Mouse (Mus musculus): ENCODE measurements around the gene Gdpgp1. TPM values are rescaled to one million over a fixed set of nuclear protein-coding genes. Genes with fewer than 3 reads are reported as not detected.

Gdpgp1 gene
- total and polyA plus RNA-seq, 2 experiments from 2014 or later = 2.8 to 5.9 TPM

DNA sequence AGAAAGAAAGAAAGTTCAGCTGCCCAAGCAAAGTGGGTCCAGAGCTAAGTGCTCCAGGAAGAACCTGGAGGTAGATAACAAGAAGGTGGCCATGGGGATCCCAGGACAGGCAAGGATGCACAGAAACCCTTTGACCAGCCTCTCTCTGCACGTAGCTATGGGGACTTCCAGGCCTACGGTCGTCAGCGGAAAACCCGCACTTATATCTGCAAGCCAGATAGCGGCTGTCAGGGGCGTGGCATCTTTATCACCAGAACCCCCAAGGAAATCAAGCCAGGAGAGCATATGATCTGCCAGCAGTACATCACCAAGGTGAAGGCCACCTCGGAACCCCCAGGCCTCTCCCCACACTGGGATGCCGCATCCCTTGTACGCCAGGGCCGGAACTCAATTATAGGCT, 20.2 kb downstream of the Gdpgp1 start:
- 89% methylated on average over 11 of the region's 11 CpGs for whole genome bisulfite sequencing
- Histone ChIP-seq H3K36me3 (ENCODE audit: insufficient read depth, low read length) (no peaks in the 10 kb centered on the region), H3K9me3 (ENCODE audit: low read length) (no peaks in the 10 kb centered on the region), H3K4me3 (ENCODE audit: low read depth, low read length) (no peak overlapping the region), H3K9ac (replicated peaks; ENCODE audit: low read length, poor library complexity, severe bottlenecking) (no peak overlapping the region), H3K27me3 (ENCODE audit: insufficient read depth, low read length) (peaks cover 20% of the 10 kb centered on the region), H3K27ac (ENCODE audit: low read depth, low read length) (no peak overlapping the region), H3K4me1 (ENCODE audit: insufficient read depth, low read length) (no peaks in the 10 kb centered on the region), H3K4me2 (ENCODE audit: low read depth, low read length, poor library complexity, severe bottlenecking) (no peak overlapping the region)
- no peak for TF ChIP-seq CTCF (IDR thresholded peaks at IDR 0.05)
- DNase-seq (ENCODE audit: low spot score) (no peak), ATAC-seq (ENCODE audit: low FRiP score) (no peak)

DNA sequence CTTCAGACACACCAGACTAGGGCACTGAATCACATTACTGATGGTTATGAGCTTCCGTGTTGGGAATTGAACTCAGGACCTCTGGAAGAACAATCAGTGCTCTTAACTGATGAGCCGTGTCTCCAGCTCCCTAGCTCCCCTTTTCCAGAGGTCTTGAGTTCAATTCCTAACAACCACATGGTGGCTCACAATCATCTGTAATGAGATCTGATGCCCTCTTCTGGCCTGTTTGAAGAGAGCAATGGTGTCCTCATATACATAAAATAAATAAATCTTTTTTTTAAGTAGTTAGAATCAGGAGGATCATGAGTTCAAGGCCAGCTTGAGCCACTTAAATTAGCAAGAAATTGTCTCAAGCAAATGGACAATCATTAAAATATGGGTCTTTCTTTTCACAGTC, 23.3 kb downstream of the Gdpgp1 start:
- 73% methylated on average over 2 of the region's 2 CpGs for WGBS
- Histone ChIP-seq H3K9me3 (ENCODE audit: low read length) (no peaks in the 10 kb centered on the region), H3K4me1 (ENCODE audit: insufficient read depth, low read length) (no peaks in the 10 kb centered on the region), H3K27me3 (ENCODE audit: insufficient read depth, low read length) (peaks cover 40% of the 10 kb centered on the region), H3K4me2 (ENCODE audit: low read depth, low read length, poor library complexity, severe bottlenecking) (no peak overlapping the region), H3K4me3 (ENCODE audit: low read depth, low read length) (no peak overlapping the region), H3K36me3 (ENCODE audit: insufficient read depth, low read length) (no peaks in the 10 kb centered on the region), H3K27ac (ENCODE audit: low read depth, low read length) (no peak overlapping the region), H3K9ac (replicated peaks; ENCODE audit: low read length, poor library complexity, severe bottlenecking) (no peak overlapping the region)
- TF ChIP-seq CTCF (IDR thresholded peaks at IDR 0.05) = peak; percentile 35
- DNase-seq (ENCODE audit: low spot score) (no peak), ATAC-seq (ENCODE audit: low FRiP score) (no peak)

DNA sequence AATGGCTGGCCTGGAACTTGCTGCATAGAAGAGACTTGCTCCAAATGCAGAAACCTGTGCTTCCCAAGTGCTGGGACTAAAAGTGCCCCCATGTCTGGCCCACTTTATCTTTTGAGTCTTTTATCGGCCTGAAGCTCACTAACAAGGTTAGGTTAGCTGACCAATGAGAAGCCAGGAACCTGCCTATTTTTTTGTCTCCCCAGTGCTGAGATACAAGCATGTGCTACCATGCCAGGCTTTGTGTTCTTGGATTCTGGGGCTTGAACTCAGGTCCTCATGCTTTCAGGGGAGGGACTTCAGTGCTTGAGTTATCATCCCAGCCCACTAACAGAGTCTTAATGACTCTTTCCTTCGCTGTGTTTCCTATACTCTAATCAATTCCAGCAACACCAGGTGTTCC, 25.0 kb downstream of the Gdpgp1 start:
- Histone ChIP-seq H3K9ac (replicated peaks; ENCODE audit: low read length, poor library complexity, severe bottlenecking) (no peak overlapping the region), H3K4me1 (ENCODE audit: insufficient read depth, low read length) (peaks cover 2% of the 10 kb centered on the region; the same call in 1 of the 2 replicates), H3K4me2 (ENCODE audit: low read depth, low read length, poor library complexity, severe bottlenecking) (no peak overlapping the region), H3K27ac (ENCODE audit: low read depth, low read length) (no peak overlapping the region), H3K4me3 (ENCODE audit: low read depth, low read length) (no peak overlapping the region), H3K27me3 (ENCODE audit: insufficient read depth, low read length) (peaks cover 40% of the 10 kb centered on the region), H3K36me3 (ENCODE audit: insufficient read depth, low read length) (no peaks in the 10 kb centered on the region), H3K9me3 (ENCODE audit: low read length) (no peaks in the 10 kb centered on the region)
- DNase-seq (ENCODE audit: low spot score) (no peak), ATAC-seq (ENCODE audit: low FRiP score) (no peak)
- TF ChIP-seq CTCF (IDR thresholded peaks at IDR 0.05) = no peak
- WGBS = 81% methylated on average over 2 of the region's 2 CpGs

DNA sequence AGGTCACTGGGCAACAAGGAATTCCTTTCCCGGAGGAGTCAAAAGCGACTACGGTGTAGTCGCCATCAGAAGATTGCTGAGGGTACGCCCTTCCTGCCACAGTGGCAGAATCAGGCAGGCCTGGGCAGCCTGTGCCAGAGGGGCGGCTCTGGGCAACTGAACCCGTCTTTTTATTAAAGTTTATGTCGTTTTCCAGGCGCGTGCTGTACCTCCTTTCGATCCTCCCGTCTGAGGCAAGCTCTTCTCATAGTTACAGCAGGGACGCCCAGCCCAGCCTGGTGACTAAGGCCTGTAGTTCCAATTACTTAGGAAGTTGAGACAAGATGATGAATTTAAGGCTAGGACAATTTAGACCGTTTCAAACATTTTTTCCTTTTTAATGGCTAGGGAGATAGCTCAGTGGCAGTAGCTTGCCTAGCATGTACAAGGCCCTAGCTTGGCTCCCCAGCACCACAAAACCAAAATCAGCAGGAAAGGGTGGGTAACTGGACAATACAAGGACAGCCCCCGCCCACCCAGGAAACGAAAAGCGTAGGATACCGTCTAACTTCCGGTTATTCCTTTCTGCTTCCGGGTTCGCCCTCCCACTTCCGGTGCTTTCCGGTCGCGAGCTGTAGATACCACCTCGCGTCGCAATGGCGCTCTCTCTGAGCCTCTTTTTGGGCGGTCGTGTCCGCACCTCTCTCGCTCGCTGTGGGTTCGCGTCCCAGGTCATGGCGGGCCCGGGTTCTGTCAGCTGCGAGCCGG, 28.1 kb downstream of the Gdpgp1 start, which contains the start of gene Ngrn:
Gene Ngrn, plus strand, starts transcription at position 591 of the 747 bp plus-strand sequence.
- Histone ChIP-seq H3K36me3 (ENCODE audit: insufficient read depth, low read length) (peaks cover 10% of the 10 kb centered on the region; the same call in 1 of the 2 replicates), H3K4me1 (ENCODE audit: insufficient read depth, low read length) (peaks cover 2% of the 10 kb centered on the region; the same call in 1 of the 2 replicates), H3K9ac (replicated peaks; ENCODE audit: low read length, poor library complexity, severe bottlenecking) (peak within 1 kb of the TSS; percentile 92), H3K4me3 (ENCODE audit: low read depth, low read length) (peak within 1 kb of the TSS; percentile 82), H3K27ac (ENCODE audit: low read depth, low read length) (peak within 1 kb of the TSS; percentile 81), H3K27me3 (ENCODE audit: insufficient read depth, low read length) (peaks cover 28% of the 10 kb centered on the region), H3K4me2 (ENCODE audit: low read depth, low read length, poor library complexity, severe bottlenecking) (peak within 1 kb of the TSS; percentile 77), H3K9me3 (ENCODE audit: low read length) (no peaks in the 10 kb centered on the region)
- WGBS = 28% methylated on average over 39 of the region's 40 CpGs
- TF ChIP-seq CTCF (IDR thresholded peaks at IDR 0.05) = peak; percentile 56
- DNase-seq (ENCODE audit: low spot score) (peak; percentile 94), ATAC-seq (ENCODE audit: low FRiP score) (peak; percentile 91)

DNA sequence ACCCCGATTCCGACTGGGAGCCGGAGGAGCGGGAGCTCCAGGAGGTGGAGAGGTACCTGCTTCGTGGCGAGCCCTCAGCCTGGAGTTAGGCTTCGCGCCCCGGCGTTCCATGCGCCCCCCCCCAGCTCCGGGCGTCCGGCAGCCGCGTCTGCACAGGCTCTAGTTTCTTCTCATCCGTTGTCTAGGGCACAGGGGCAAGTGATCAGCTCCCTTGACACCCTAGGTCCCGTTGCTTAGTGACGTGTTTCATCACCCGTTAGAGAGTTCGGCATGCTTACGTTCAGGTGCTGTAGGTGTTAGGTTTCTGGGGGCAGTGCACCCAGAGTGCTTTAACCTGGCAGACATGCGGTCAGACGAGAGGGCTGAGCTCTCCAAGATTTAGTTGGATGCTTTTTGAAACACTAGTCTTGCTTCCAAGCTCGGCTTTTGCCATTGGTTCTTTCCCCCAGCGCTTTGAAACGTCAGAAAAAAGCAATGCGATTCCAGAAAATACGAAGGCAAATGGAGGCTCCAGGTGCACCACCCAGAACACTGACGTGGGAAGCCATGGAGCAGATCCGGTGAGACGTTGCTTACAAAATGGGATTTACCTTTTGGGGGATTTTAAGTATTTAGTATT, 28.8 kb downstream of the Gdpgp1 start:
- H3K4me3 ChIP-seq (ENCODE audit: low read depth, low read length) = peak overlapping the region; percentile 82
- H3K27me3 ChIP-seq (ENCODE audit: insufficient read depth, low read length) = peaks cover 28% of the 10 kb centered on the region
- peak overlapping the region; percentile 92 for H3K9ac ChIP-seq (replicated peaks; ENCODE audit: low read length, poor library complexity, severe bottlenecking)
- WGBS = 1% methylated on average over 32 of the region's 32 CpGs
- no peak for TF ChIP-seq CTCF (IDR thresholded peaks at IDR 0.05)
- peak overlapping the region; percentile 81 for H3K27ac ChIP-seq (ENCODE audit: low read depth, low read length)
- peaks cover 2% of the 10 kb centered on the region; the same call in 1 of the 2 replicates for H3K4me1 ChIP-seq (ENCODE audit: insufficient read depth, low read length)
- no peaks in the 10 kb centered on the region for H3K9me3 ChIP-seq (ENCODE audit: low read length)
- peak overlapping the region; percentile 77 for H3K4me2 ChIP-seq (ENCODE audit: low read depth, low read length, poor library complexity, severe bottlenecking)
- peak; percentile 74 for ATAC-seq (ENCODE audit: low FRiP score)
- DNase-seq (ENCODE audit: low spot score) = peak; percentile 50
- H3K36me3 ChIP-seq (ENCODE audit: insufficient read depth, low read length) = peaks cover 15% of the 10 kb centered on the region; the same call in 1 of the 2 replicates

DNA sequence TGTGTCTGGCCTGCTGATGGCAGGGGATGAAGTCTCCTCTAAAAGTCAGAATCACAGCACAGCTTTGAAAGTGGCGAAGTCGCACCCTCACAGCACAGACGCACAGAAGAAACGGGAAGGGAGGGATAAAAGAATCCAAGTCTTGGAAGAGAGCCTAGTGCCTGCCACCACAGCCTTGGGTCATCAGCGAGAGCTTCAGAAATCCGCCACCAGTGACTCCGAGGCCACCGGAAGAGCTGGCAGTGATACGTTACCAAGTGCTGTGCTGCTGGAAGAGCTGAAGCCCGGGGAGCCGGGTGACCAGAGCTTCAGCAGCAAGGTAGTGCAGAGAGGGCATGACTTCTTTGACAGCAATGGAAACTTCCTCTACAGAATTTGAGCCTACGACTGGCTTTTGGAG, 31.9 kb downstream of the Gdpgp1 start:
- no peak overlapping the region for H3K9ac ChIP-seq (replicated peaks; ENCODE audit: low read length, poor library complexity, severe bottlenecking)
- no peak for TF ChIP-seq CTCF (IDR thresholded peaks at IDR 0.05)
- peaks cover 6% of the 10 kb centered on the region; the same call in 1 of the 2 replicates for H3K4me1 ChIP-seq (ENCODE audit: insufficient read depth, low read length)
- peaks cover 15% of the 10 kb centered on the region; the same call in 1 of the 2 replicates for H3K36me3 ChIP-seq (ENCODE audit: insufficient read depth, low read length)
- peaks cover 4% of the 10 kb centered on the region for H3K27me3 ChIP-seq (ENCODE audit: insufficient read depth, low read length)
- no peak overlapping the region for H3K4me2 ChIP-seq (ENCODE audit: low read depth, low read length, poor library complexity, severe bottlenecking)
- no peak overlapping the region for H3K27ac ChIP-seq (ENCODE audit: low read depth, low read length)
- H3K4me3 ChIP-seq (ENCODE audit: low read depth, low read length) = no peak overlapping the region
- no peak for ATAC-seq (ENCODE audit: low FRiP score)
- DNase-seq (ENCODE audit: low spot score) = no peak
- 93% methylated on average over 12 of the region's 12 CpGs for WGBS
- no peaks in the 10 kb centered on the region for H3K9me3 ChIP-seq (ENCODE audit: low read length)

All from midbrain, postnatal 0 days (tissue).